Mouse (Mus musculus) embryo, embryonic 11 days (tissue): ENCODE data around the gene Kcnk18.

Experiments used
- DNase-seq: peaks from one replicate; pipeline ENCODE4 v3.0.0-alpha.2; 2015

Gene Kcnk18

GRCm38 (mm10) chr19:59218991-59219390, at the start of gene Kcnk18:
TSS of gene Kcnk18 (plus strand) at chr19:59219214.
- no peak for DNase-seq

GRCm38 (mm10) chr19:59169936-59170765, 48.9 kb upstream of the Kcnk18 start, which contains the start of gene Vax1:
TSS of gene Vax1 (minus strand) at chr19:59170056.
- DNase-seq: peak; percentile 71

GRCm38 (mm10) chr19:59170766-59171095, 48.3 kb upstream of the Kcnk18 start:
- DNase-seq: peak; percentile 31

GRCm38 (mm10) chr19:59171151-59171870, 47.7 kb upstream of the Kcnk18 start:
- peak; percentile 62 for DNase-seq

- DNase-seq: peak; percentile 21
These were observed 47.2 kb upstream of the Kcnk18 start for GRCm38 (mm10) chr19:59171871-59172245.

GRCm38 (mm10) chr19:59172781-59173180, 46.2 kb upstream of the Kcnk18 start:
- peak; percentile 39 for DNase-seq

GRCm38 (mm10) chr19:59173341-59174015, 45.5 kb upstream of the Kcnk18 start:
- DNase-seq: no peak

- no peak for DNase-seq
These were observed 35.0 kb upstream of the Kcnk18 start for GRCm38 (mm10) chr19:59184000-59184399.

- DNase-seq: no peak
These were observed 30.0 kb upstream of the Kcnk18 start for GRCm38 (mm10) chr19:59188981-59189380.

GRCm38 (mm10) chr19:59190431-59191122, 28.4 kb upstream of the Kcnk18 start:
- peak; percentile 28 for DNase-seq

GRCm38 (mm10) chr19:59191123-59191505, 27.9 kb upstream of the Kcnk18 start:
- DNase-seq: peak; percentile 17

- peak; percentile 18 for DNase-seq
These were observed 26.5 kb upstream of the Kcnk18 start for GRCm38 (mm10) chr19:59192491-59192890.

GRCm38 (mm10) chr19:59193456-59193855, 25.6 kb upstream of the Kcnk18 start:
- DNase-seq: peak; percentile 29

- DNase-seq: peak; percentile 72
These were observed 24.8 kb upstream of the Kcnk18 start for GRCm38 (mm10) chr19:59193986-59194820.

GRCm38 (mm10) chr19:59195181-59195770, 23.7 kb upstream of the Kcnk18 start:
- peak; percentile 37 for DNase-seq

GRCm38 (mm10) chr19:59196111-59196666, 22.8 kb upstream of the Kcnk18 start:
- DNase-seq: peak; percentile 81

- peak; percentile 54 for DNase-seq
These were observed 20.9 kb upstream of the Kcnk18 start for GRCm38 (mm10) chr19:59198161-59198560.

GRCm38 (mm10) chr19:59208475-59208874, 10.5 kb upstream of the Kcnk18 start:
- peak; percentile 81 for DNase-seq

- DNase-seq: no peak
These were observed 10.0 kb upstream of the Kcnk18 start for GRCm38 (mm10) chr19:59208986-59209385.

- no peak for DNase-seq
These were observed 2.1 kb upstream of the Kcnk18 start for GRCm38 (mm10) chr19:59216891-59217290.

GRCm38 (mm10) chr19:59221131-59221530, 2.1 kb downstream of the Kcnk18 start:
- no peak for DNase-seq
